1 mouse cellular context compared by ENCODE assay signal in genomic region chr16:93917712-93918678, GRCm38 (mm10).
A peak's percentile ranks its signal among the peaks of the same experiment; 100 is the strongest.
TF ChIP-seq lines count a peak whose summit lies in the region.

No protein-coding gene starts in this region.

TF ChIP-seq in CH12.LX, 34 proteins besides CTCF, POLR2A, EP300 and RAD21 (continued from another document):
- TF ChIP-seq ELF1 (IDR thresholded peaks at IDR 0.05; ENCODE audit: low read depth, low read length) (peak; percentile 70; the same call in 1 of the 2 replicates), MYC (IDR thresholded peaks at IDR 0.05; ENCODE audit: low read depth, low read length) (peak; percentile 93), USF1 (IDR thresholded peaks at IDR 0.05; ENCODE audit: low read depth, low read length) (0 out of 2 replicates have a peak, but pooled peaks have one; percentile 5), CHD1 (IDR thresholded peaks at IDR 0.05; ENCODE audit: low read depth, low read length) (no peak), JUN (IDR thresholded peaks at IDR 0.05; ENCODE audit: insufficient read depth, low read depth, low read length) (peak; percentile 49; the same call in 1 of the 2 replicates), HCFC1 (IDR thresholded peaks at IDR 0.05; ENCODE audit: low read depth, low read length) (peak; percentile 61), MAZ (IDR thresholded peaks at IDR 0.05; ENCODE audit: low read depth, low read length) (peak; percentile 99), BHLHE40 (IDR thresholded peaks at IDR 0.05; ENCODE audit: low read depth, low read length) (peak; percentile 73), KAT2A (IDR thresholded peaks at IDR 0.05; ENCODE audit: insufficient replicate concordance, low read length) (0 out of 2 replicates have a peak, but pooled peaks have one; percentile 38), UBTF (IDR thresholded peaks at IDR 0.05; ENCODE audit: low read depth, low read length) (no peak), MAX (IDR thresholded peaks at IDR 0.05; ENCODE audit: low read length) (peak; percentile 88), ZNF384 (IDR thresholded peaks at IDR 0.05; ENCODE audit: low read depth, low read length) (peak; percentile 49; the same call in 1 of the 2 replicates), ZC3H11A (IDR thresholded peaks at IDR 0.05; ENCODE audit: low read depth, low read length) (peak; percentile 86), SMC3 (IDR thresholded peaks at IDR 0.05; ENCODE audit: low read depth, low read length) (peak; percentile 98), PAX5 (IDR thresholded peaks at IDR 0.05; ENCODE audit: low read length) (no peak), TCF12 (IDR thresholded peaks at IDR 0.05; ENCODE audit: low read depth, low read length) (peak; percentile 73; the same call in 1 of the 2 replicates), RCOR1 (conservative IDR thresholded peaks at IDR 0.05; ENCODE audit: low read depth, low read length) (0 out of 2 replicates have a peak, but pooled peaks have one; percentile 15)
